Mouse (Mus musculus): Measurements from ENCODE around the gene Cx3cl1. TPM values are rescaled to one million over a fixed set of nuclear protein-coding genes. Genes with fewer than 3 reads are reported as not detected.

Cx3cl1 gene
- total and polyA plus RNA-seq, 2 experiments from 2014 or later = 68.7 to 80.0 TPM

GRCm38 (mm10) chr8:94739829-94740228 lies 32.0 kb upstream of the Cx3cl1 start:
- H3K9ac ChIP-seq = no peak overlapping the region
- H3K36me3 ChIP-seq (ENCODE audit: insufficient read depth) = no peaks in the 10 kb centered on the region
- H3K4me1 ChIP-seq (ENCODE audit: insufficient read depth) = no peaks in the 10 kb centered on the region
- H3K27me3 ChIP-seq (ENCODE audit: insufficient read depth, low read length) = no peaks in the 10 kb centered on the region
- DNase-seq (no peak), ATAC-seq (no peak)
- no peak overlapping the region for H3K4me3 ChIP-seq (ENCODE audit: low read depth, low read length)
- WGBS = 74% methylated on average over 6 of the region's 6 CpGs
- H3K27ac ChIP-seq (ENCODE audit: low read depth, low read length) = no peak overlapping the region
- no peak for TF ChIP-seq CTCF (IDR thresholded peaks at IDR 0.05; ENCODE audit: low read depth)
- H3K9me3 ChIP-seq (ENCODE audit: low read length) = no peaks in the 10 kb centered on the region
- no peak overlapping the region for H3K4me2 ChIP-seq (ENCODE audit: low read depth)

DNA sequence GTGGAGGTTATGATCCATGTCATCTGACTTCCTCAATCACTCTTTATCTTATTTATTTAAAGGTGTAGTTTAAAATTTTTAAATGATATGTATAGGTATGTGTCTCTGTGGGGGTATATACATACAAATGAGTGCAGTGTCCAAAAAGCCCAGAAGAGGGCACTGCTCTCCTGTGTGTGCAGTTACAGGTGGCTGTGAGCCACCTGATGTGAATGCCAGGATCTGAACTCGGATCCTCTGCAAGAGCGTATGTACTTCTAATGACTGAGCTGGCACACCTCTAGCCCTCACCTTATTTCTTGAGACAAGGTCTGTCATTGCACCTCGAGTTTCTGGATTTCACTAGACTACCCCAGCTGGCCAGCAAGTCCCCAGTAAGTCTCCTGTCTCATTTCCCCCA lies 31.2 kb upstream of the Cx3cl1 start:
- no peak for ATAC-seq
- H3K9me3 ChIP-seq (ENCODE audit: low read length) = no peaks in the 10 kb centered on the region
- H3K27ac ChIP-seq (ENCODE audit: low read depth, low read length) = no peak overlapping the region
- TF ChIP-seq CTCF (IDR thresholded peaks at IDR 0.05; ENCODE audit: low read depth) = no peak
- H3K4me2 ChIP-seq (ENCODE audit: low read depth) = no peak overlapping the region
- 88% methylated on average over 3 of the region's 3 CpGs for WGBS
- H3K9ac ChIP-seq = no peak overlapping the region
- H3K27me3 ChIP-seq (ENCODE audit: insufficient read depth, low read length) = no peaks in the 10 kb centered on the region
- no peaks in the 10 kb centered on the region for H3K36me3 ChIP-seq (ENCODE audit: insufficient read depth)
- no peak overlapping the region for H3K4me3 ChIP-seq (ENCODE audit: low read depth, low read length)
- no peak for DNase-seq
- no peaks in the 10 kb centered on the region for H3K4me1 ChIP-seq (ENCODE audit: insufficient read depth)

DNA sequence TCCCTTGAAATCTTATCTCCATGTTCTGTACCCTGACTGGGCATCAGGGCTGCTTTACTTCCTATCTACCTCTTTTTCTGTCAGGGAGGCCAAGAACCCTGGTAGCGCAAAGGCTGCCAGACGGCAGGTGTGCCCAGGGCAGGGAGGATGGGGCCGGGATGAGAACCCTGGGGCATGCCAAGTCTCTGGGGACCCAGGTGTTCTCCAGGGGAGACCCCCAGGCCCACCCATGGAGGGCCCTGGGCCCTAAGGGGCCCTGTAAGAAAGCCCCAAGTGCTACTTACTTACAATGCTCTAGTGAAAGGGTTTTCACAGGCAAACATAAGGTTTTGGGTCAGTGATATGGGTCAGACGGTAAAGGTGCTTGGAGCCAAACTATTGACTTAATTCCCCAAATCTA lies 30.1 kb upstream of the Cx3cl1 start:
- no peaks in the 10 kb centered on the region for H3K36me3 ChIP-seq (ENCODE audit: insufficient read depth)
- no peaks in the 10 kb centered on the region for H3K27me3 ChIP-seq (ENCODE audit: insufficient read depth, low read length)
- no peak overlapping the region for H3K9ac ChIP-seq
- no peak overlapping the region for H3K27ac ChIP-seq (ENCODE audit: low read depth, low read length)
- WGBS = 93% methylated on average over 4 of the region's 4 CpGs
- TF ChIP-seq CTCF (IDR thresholded peaks at IDR 0.05; ENCODE audit: low read depth) = no peak
- ATAC-seq (no peak), DNase-seq (no peak)
- no peak overlapping the region for H3K4me2 ChIP-seq (ENCODE audit: low read depth)
- H3K4me3 ChIP-seq (ENCODE audit: low read depth, low read length) = no peak overlapping the region
- H3K4me1 ChIP-seq (ENCODE audit: insufficient read depth) = no peaks in the 10 kb centered on the region
- no peaks in the 10 kb centered on the region for H3K9me3 ChIP-seq (ENCODE audit: low read length)

- TF ChIP-seq CTCF (IDR thresholded peaks at IDR 0.05; ENCODE audit: low read depth) = no peak
- H3K9me3 ChIP-seq (ENCODE audit: low read length) = no peaks in the 10 kb centered on the region
- H3K4me1 ChIP-seq (ENCODE audit: insufficient read depth) = no peaks in the 10 kb centered on the region
- no peaks in the 10 kb centered on the region for H3K27me3 ChIP-seq (ENCODE audit: insufficient read depth, low read length)
- no peak overlapping the region for H3K27ac ChIP-seq (ENCODE audit: low read depth, low read length)
- no peak overlapping the region for H3K4me3 ChIP-seq (ENCODE audit: low read depth, low read length)
- H3K9ac ChIP-seq = no peak overlapping the region
- WGBS = 90% methylated on average over 5 of the region's 5 CpGs
- no peak for DNase-seq
- no peak overlapping the region for H3K4me2 ChIP-seq (ENCODE audit: low read depth)
- ATAC-seq = no peak
- no peaks in the 10 kb centered on the region for H3K36me3 ChIP-seq (ENCODE audit: insufficient read depth)
Measured at GRCm38 (mm10) chr8:94744484-94744883, 27.3 kb upstream of the Cx3cl1 start.

DNA sequence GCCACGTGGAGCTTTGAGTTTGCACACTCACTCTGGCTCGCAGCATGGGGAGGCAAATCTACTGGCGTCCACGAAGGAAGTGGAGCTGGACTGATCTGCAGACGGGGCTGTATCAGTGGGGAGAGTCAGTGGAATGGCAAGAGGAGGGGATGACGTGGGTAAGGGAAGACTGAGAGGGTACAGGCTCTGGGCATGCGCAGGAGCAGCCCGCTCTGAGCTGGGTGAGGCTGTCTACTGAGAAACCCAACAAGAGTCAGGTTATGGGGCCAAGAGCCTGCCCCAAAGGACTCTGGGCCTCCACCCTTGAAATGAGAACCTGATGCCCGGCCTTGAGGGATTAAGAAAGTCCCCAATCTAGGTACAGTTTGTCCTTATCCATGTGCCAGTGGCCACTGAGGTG lies 26.8 kb upstream of the Cx3cl1 start:
- no peak for TF ChIP-seq CTCF (IDR thresholded peaks at IDR 0.05; ENCODE audit: low read depth)
- no peak overlapping the region for H3K4me2 ChIP-seq (ENCODE audit: low read depth)
- H3K9ac ChIP-seq = no peak overlapping the region
- ATAC-seq (no peak), DNase-seq (no peak)
- H3K27ac ChIP-seq (ENCODE audit: low read depth, low read length) = no peak overlapping the region
- H3K4me3 ChIP-seq (ENCODE audit: low read depth, low read length) = no peak overlapping the region
- 82% methylated on average over 9 of the region's 9 CpGs for WGBS
- H3K36me3 ChIP-seq (ENCODE audit: insufficient read depth) = no peaks in the 10 kb centered on the region
- H3K4me1 ChIP-seq (ENCODE audit: insufficient read depth) = no peaks in the 10 kb centered on the region
- no peaks in the 10 kb centered on the region for H3K27me3 ChIP-seq (ENCODE audit: insufficient read depth, low read length)
- H3K9me3 ChIP-seq (ENCODE audit: low read length) = no peaks in the 10 kb centered on the region

DNA sequence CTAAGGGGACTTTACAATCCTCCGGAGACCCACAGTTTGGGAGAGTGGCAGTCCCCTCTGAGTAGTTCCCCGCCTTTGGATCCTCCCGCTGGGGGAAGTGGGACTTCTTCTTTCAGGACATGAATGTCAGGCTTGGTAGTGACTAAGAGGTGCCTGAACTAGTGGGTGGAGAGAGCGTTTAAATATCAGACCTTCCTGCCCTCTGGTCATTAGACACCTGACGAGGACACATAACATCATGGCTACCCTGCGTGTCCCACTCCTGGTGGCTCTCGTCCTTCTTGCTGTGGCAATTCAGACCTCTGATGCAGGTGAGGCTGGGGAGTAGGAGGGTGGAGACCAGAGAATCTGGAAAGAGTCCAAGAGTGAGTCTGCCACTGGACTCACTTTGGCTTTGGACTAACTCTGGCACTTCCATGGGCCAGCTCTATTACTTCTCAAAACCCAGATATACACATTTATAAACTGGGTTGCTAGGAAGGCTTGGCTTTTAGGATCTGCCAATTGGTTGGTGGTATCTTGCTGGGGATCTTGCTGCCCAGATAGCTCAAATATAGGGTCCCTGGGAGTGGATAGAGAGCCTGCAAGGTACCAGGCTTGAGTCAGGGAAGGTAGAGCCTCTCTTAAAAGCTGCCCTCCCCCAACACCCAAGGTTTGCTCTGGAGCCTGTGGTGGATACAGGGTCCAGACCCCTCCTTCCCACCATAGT lies 26.2 kb upstream of the Cx3cl1 start, which contains the start of gene Ccl22:
Ccl22 (plus strand) TSS at position 115 of the 709 bp plus-strand sequence.
- Histone ChIP-seq H3K27me3 (ENCODE audit: insufficient read depth, low read length) (no peaks in the 10 kb centered on the region), H3K4me3 (ENCODE audit: low read depth, low read length) (no peak within 1 kb of the TSS), H3K9me3 (ENCODE audit: low read length) (no peaks in the 10 kb centered on the region), H3K4me2 (ENCODE audit: low read depth) (no peak within 1 kb of the TSS), H3K4me1 (ENCODE audit: insufficient read depth) (no peaks in the 10 kb centered on the region), H3K9ac (no peak within 1 kb of the TSS), H3K27ac (ENCODE audit: low read depth, low read length) (no peak within 1 kb of the TSS), H3K36me3 (ENCODE audit: insufficient read depth) (no peaks in the 10 kb centered on the region)
- ATAC-seq (no peak), DNase-seq (no peak)
- no peak for TF ChIP-seq CTCF (IDR thresholded peaks at IDR 0.05; ENCODE audit: low read depth)
- WGBS = 89% methylated on average over 7 of the region's 7 CpGs

- DNase-seq (no peak), ATAC-seq (no peak)
- H3K27ac ChIP-seq (ENCODE audit: low read depth, low read length) = no peak overlapping the region
- H3K4me2 ChIP-seq (ENCODE audit: low read depth) = no peak overlapping the region
- no peaks in the 10 kb centered on the region for H3K9me3 ChIP-seq (ENCODE audit: low read length)
- H3K4me1 ChIP-seq (ENCODE audit: insufficient read depth) = no peaks in the 10 kb centered on the region
- no peaks in the 10 kb centered on the region for H3K27me3 ChIP-seq (ENCODE audit: insufficient read depth, low read length)
- H3K9ac ChIP-seq = no peak overlapping the region
- H3K36me3 ChIP-seq (ENCODE audit: insufficient read depth) = no peaks in the 10 kb centered on the region
- WGBS = 86% methylated on average over 8 of the region's 8 CpGs
- TF ChIP-seq CTCF (IDR thresholded peaks at IDR 0.05; ENCODE audit: low read depth) = no peak
- H3K4me3 ChIP-seq (ENCODE audit: low read depth, low read length) = no peak overlapping the region
Measured at GRCm38 (mm10) chr8:94746832-94747231, 25.0 kb upstream of the Cx3cl1 start.
